Mouse (Mus musculus): ENCODE results near the gene Sgce. TPM values are rescaled to one million over a fixed set of nuclear protein-coding genes. Genes with fewer than 3 reads are reported as not detected.

The Sgce gene
- polyA plus RNA-seq, 1 experiment from 2014 or later = 72.9 TPM

DNA sequence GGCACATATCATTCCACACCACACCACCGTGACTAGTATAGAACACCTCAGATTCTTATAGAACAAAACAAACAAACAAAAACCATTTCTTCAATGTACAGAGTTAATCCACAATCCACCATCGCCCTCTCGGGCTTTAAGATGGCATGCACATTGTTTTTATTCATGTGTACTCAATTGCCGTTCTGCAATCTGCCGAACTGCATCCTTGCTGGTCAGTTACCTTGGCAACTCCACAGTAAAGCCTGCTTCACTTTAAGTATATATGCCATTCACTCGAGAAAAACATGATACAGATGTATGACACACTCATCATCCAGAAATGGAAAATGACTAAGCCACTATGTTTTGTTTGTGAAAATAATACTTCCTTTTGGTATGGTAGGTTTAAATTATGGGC is 24.9 kb downstream of the Sgce start:
- Histone ChIP-seq H3K9ac (no peak overlapping the region), H3K4me2 (replicated peaks) (no peak overlapping the region), H3K4me1 (peaks cover 9% of the 10 kb centered on the region; the same call in 1 of the 2 replicates), H3K27ac (replicated peaks) (no peak overlapping the region), H3K27me3 (no peaks in the 10 kb centered on the region), H3K9me3 (replicated peaks) (no peaks in the 10 kb centered on the region), H3K36me3 (no peaks in the 10 kb centered on the region), H3K4me3 (replicated peaks) (no peak overlapping the region)
- ATAC-seq (ENCODE audit: insufficient number of reproducible peaks, low FRiP score, low TSS enrichment, low read depth) = no peak
- WGBS = 49% methylated on average over 6 of the region's 6 CpGs

DNA sequence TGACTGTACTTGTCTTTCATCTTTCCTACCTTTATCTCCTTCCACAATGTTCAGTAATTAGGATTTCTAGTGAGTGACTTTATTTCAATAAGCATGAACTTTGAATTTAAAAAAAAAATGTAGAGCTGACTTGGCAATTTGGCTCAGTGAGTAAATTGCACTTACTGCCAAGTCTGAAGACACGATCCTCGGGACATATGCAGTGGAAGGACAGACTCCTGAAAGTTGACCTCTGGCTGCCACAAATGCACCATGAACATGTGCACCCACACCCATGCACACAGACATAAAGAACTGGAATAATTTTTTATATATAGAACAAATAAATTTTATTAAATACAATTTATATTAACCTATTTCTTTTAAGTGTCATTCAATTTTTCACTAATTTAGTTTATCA is 29.7 kb downstream of the Sgce start:
- Histone ChIP-seq H3K4me2 (replicated peaks) (no peak overlapping the region), H3K36me3 (no peaks in the 10 kb centered on the region; the same call in 1 of the 2 replicates), H3K4me1 (no peaks in the 10 kb centered on the region), H3K4me3 (replicated peaks) (no peak overlapping the region), H3K9me3 (replicated peaks) (no peaks in the 10 kb centered on the region), H3K9ac (no peak overlapping the region), H3K27me3 (no peaks in the 10 kb centered on the region), H3K27ac (replicated peaks) (no peak overlapping the region)
- no peak for ATAC-seq (ENCODE audit: insufficient number of reproducible peaks, low FRiP score, low TSS enrichment, low read depth)
- WGBS = 74% methylated on average over 2 of the region's 2 CpGs

DNA sequence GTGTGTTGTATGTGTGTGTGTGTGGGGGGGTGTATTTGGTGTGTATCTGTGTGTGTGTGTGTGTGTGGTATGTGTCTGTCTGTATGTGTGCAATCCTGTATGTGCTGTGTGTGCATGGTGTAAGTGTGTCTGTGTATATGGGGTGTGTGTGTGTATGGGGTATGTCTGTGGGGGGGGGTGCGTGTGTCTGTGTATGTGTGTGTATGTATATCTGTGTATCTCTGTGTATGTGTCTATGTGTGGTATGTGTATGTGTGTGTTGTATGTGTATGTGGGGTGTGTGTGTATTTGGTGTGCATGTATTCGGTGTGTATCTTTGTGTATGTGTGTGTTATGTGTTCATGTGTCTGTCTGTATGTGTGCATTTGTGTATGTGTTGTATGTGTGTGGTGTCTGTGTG is 30.8 kb downstream of the Sgce start:
- Histone ChIP-seq H3K4me3 (replicated peaks) (no peak overlapping the region), H3K9me3 (replicated peaks) (no peaks in the 10 kb centered on the region), H3K4me2 (replicated peaks) (no peak overlapping the region), H3K27ac (replicated peaks) (no peak overlapping the region), H3K4me1 (no peaks in the 10 kb centered on the region), H3K27me3 (no peaks in the 10 kb centered on the region), H3K9ac (no peak overlapping the region), H3K36me3 (no peaks in the 10 kb centered on the region; the same call in 1 of the 2 replicates)
- ATAC-seq (ENCODE audit: insufficient number of reproducible peaks, low FRiP score, low TSS enrichment, low read depth) = no peak
- WGBS = 100% methylated on average over 2 of the region's 2 CpGs

DNA sequence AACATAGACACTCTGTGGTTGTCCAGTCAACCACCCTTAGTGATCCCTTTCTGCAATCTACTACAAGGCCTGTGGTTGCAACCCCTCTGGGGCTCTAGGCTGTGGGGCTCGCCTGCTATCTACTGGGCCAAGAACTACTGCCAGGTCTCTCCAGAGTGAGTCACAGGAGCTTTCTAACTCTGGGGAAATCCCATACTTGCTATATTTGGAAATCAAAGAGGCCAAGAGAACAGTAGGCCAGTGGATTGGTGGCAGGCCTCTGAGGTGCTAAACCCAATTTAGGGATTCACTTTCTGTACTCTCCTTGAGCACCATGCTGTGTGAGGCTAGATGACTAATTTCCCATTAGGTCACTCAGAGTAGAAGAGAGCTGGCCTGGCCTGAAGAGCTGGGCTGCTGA is 38.0 kb downstream of the Sgce start:
- ATAC-seq (ENCODE audit: insufficient number of reproducible peaks, low FRiP score, low TSS enrichment, low read depth) = no peak; the same call in 1 of the 2 replicates
- 97% methylated on average over 1 of the region's 1 CpGs for WGBS
- H3K9me3 ChIP-seq (replicated peaks) = no peaks in the 10 kb centered on the region
- no peak overlapping the region for H3K27ac ChIP-seq (replicated peaks)
- H3K4me1 ChIP-seq = no peaks in the 10 kb centered on the region
- no peak overlapping the region for H3K4me3 ChIP-seq (replicated peaks)
- no peak overlapping the region for H3K9ac ChIP-seq
- peaks cover 3% of the 10 kb centered on the region; the same call in 1 of the 2 replicates for H3K36me3 ChIP-seq
- no peak overlapping the region for H3K4me2 ChIP-seq (replicated peaks)
- no peaks in the 10 kb centered on the region for H3K27me3 ChIP-seq

DNA sequence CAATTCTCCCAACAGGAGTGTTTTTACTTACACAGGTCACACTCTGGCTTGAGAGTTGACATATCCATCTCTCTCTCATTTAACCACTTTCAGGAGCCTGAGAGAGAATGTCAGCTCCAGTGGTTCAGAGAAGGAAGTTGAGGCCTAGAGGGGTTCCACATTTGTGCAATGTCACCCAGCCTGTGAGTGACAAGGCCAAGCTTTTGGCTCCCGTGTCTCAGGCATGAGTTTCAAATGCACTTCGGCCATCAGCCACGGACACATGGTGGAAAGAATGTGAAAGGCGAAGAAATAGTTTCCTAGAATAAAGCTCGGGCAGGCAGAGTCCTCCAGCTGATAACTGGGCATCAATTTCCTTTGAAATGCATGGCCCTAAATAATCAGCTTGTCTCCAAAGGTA is 40.6 kb downstream of the Sgce start:
- no peaks in the 10 kb centered on the region for H3K9me3 ChIP-seq (replicated peaks)
- 80% methylated on average over 5 of the region's 5 CpGs for WGBS
- H3K4me3 ChIP-seq (replicated peaks) = no peak overlapping the region
- H3K27ac ChIP-seq (replicated peaks) = no peak overlapping the region
- peaks cover 3% of the 10 kb centered on the region; the same call in 1 of the 2 replicates for H3K36me3 ChIP-seq
- no peak overlapping the region for H3K9ac ChIP-seq
- ATAC-seq (ENCODE audit: insufficient number of reproducible peaks, low FRiP score, low TSS enrichment, low read depth) = no peak
- H3K4me1 ChIP-seq = no peaks in the 10 kb centered on the region
- no peak overlapping the region for H3K4me2 ChIP-seq (replicated peaks)
- no peaks in the 10 kb centered on the region for H3K27me3 ChIP-seq

DNA sequence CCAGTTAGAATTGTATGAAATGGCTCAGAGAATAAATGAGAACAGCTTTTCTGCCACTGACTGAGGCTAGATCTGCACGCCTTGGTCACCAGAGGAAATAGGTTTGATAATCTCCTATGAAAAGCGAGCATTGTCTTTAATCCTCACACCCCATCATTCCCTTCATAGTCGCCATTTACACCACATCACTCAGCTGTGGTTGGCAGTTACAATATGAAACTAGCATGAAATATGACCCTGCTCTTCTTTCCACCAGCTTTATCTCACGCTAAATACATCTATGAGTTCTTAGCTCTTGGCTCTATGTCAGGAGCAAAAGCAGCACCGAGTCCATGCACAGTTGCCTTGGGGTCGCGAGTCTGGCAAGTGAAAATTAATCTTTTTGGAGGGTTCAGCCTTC is 43.1 kb downstream of the Sgce start:
- no peak overlapping the region for H3K4me3 ChIP-seq (replicated peaks)
- WGBS = 63% methylated on average over 7 of the region's 7 CpGs
- no peaks in the 10 kb centered on the region for H3K4me1 ChIP-seq
- no peak overlapping the region for H3K9ac ChIP-seq
- no peak; the same call in 1 of the 2 replicates for ATAC-seq (ENCODE audit: insufficient number of reproducible peaks, low FRiP score, low TSS enrichment, low read depth)
- H3K4me2 ChIP-seq (replicated peaks) = no peak overlapping the region
- no peak overlapping the region for H3K27ac ChIP-seq (replicated peaks)
- H3K9me3 ChIP-seq (replicated peaks) = no peaks in the 10 kb centered on the region
- H3K27me3 ChIP-seq = no peaks in the 10 kb centered on the region
- peaks cover 3% of the 10 kb centered on the region; the same call in 1 of the 2 replicates for H3K36me3 ChIP-seq

DNA sequence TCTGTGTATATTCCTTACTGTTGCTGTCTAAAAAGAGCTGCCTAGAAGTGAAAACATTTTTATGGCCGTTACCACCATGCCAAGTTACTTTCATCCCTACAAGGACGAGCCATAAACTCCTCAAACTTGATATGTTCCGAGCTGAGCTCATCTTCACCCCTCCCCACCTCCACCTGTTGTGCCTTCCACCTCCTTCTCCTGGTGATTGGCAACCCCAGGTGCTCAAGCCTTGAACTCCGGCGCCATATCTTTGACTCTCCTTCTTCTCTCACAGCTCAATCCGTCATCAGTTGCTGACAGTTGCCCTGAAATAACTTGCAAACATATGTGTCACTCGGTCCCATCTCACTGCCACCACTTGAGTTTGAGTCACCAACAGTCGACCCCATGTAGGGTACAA is 45.4 kb downstream of the Sgce start:
- Histone ChIP-seq H3K4me3 (replicated peaks) (no peak overlapping the region), H3K4me2 (replicated peaks) (no peak overlapping the region), H3K36me3 (peaks cover 3% of the 10 kb centered on the region; the same call in 1 of the 2 replicates), H3K9me3 (replicated peaks) (no peaks in the 10 kb centered on the region), H3K4me1 (no peaks in the 10 kb centered on the region), H3K27me3 (no peaks in the 10 kb centered on the region), H3K27ac (replicated peaks) (no peak overlapping the region), H3K9ac (no peak overlapping the region)
- no peak for ATAC-seq (ENCODE audit: insufficient number of reproducible peaks, low FRiP score, low TSS enrichment, low read depth)
- 78% methylated on average over 8 of the region's 8 CpGs for WGBS

DNA sequence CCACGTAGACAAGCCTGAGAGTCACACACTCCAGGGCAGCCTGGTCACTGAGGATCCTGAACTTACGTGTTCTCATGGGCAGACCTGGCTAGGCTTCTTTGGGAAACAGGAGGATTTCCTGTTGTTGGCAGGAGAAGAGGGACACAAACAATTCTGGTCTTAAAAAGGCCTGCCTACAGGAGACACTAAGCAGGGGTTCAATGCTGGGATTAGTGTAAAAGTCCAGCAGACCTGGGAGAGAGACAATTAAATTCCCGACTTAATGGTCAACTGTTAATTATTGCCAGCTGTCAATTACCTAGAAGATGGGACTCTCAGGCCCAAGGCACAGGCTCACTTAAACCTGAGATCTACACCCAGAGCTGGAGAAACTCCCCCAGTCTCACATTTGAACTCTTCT is 51.2 kb downstream of the Sgce start:
- no peaks in the 10 kb centered on the region for H3K27me3 ChIP-seq
- H3K9ac ChIP-seq = no peak overlapping the region
- no peak overlapping the region for H3K4me3 ChIP-seq (replicated peaks)
- H3K36me3 ChIP-seq = no peaks in the 10 kb centered on the region
- no peaks in the 10 kb centered on the region for H3K4me1 ChIP-seq
- H3K4me2 ChIP-seq (replicated peaks) = no peak overlapping the region
- H3K9me3 ChIP-seq (replicated peaks) = no peaks in the 10 kb centered on the region
- H3K27ac ChIP-seq (replicated peaks) = no peak overlapping the region
- ATAC-seq (ENCODE audit: insufficient number of reproducible peaks, low FRiP score, low TSS enrichment, low read depth) = no peak
- whole genome bisulfite sequencing = 53% methylated on average over 3 of the region's 3 CpGs

DNA sequence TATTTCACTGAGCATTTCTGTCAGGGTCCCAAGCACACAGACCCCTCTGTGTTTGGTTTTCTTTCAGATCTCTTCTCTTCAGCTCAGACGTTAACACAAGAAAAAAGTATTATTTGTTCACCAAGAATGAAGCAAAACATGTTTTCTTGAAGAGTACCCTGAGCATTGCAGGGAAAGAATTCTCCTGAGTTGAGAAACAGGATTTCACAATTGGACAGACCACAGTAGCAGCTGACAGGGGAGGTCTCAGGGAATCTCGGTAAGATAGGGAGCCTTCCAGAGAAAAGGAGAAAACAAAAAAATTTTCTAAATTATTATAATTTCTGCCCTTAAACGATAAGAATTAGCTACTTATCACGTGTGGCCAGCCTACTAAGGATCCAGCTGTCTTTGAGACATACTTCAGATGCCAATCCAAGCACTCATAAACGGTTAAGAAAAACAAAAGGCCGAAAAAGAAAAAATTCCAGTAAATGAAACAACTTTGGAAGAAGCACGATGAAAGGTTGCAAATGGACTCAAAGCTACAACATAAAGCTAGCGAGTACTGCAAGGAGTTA is 52.3 kb downstream of the Sgce start:
- H3K9ac ChIP-seq = no peak overlapping the region
- 49% methylated on average over 8 of the region's 8 CpGs for WGBS
- no peak for ATAC-seq (ENCODE audit: insufficient number of reproducible peaks, low FRiP score, low TSS enrichment, low read depth)

DNA sequence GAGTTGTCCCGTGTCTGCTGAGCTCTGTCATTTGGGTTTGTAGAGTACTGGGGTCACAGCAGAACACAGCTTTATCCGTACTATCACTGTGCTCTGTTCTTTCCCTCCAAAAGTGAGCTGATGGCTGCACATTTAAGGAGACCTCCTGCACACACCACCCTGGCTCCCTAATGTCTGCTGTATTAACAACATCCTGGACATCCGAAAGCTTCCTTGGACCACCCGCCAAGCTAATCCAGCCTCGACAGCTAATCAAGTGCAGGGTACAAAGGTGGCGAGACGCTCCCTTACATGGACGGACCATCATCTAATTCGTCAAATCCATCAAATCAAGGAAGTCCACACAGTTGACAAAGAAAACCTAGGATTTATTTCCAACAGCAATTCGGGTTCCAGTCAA is 53.5 kb downstream of the Sgce start:
- H3K4me2 ChIP-seq (replicated peaks) = no peak overlapping the region
- H3K9me3 ChIP-seq (replicated peaks) = no peaks in the 10 kb centered on the region
- no peaks in the 10 kb centered on the region for H3K36me3 ChIP-seq
- no peaks in the 10 kb centered on the region for H3K27me3 ChIP-seq
- no peak overlapping the region for H3K9ac ChIP-seq
- H3K4me3 ChIP-seq (replicated peaks) = no peak overlapping the region
- 54% methylated on average over 10 of the region's 10 CpGs for WGBS
- ATAC-seq (ENCODE audit: insufficient number of reproducible peaks, low FRiP score, low TSS enrichment, low read depth) = no peak
- H3K4me1 ChIP-seq = no peaks in the 10 kb centered on the region
- no peak overlapping the region for H3K27ac ChIP-seq (replicated peaks)

More for the DNA sequence above, 52.3 kb downstream of the Sgce start:
- H3K36me3 ChIP-seq = no peaks in the 10 kb centered on the region
- no peak overlapping the region for H3K4me2 ChIP-seq (replicated peaks)
- H3K4me1 ChIP-seq = no peaks in the 10 kb centered on the region
- H3K27ac ChIP-seq (replicated peaks) = no peak overlapping the region
- H3K27me3 ChIP-seq = no peaks in the 10 kb centered on the region
- H3K4me3 ChIP-seq (replicated peaks) = no peak overlapping the region
- H3K9me3 ChIP-seq (replicated peaks) = no peaks in the 10 kb centered on the region

DNA sequence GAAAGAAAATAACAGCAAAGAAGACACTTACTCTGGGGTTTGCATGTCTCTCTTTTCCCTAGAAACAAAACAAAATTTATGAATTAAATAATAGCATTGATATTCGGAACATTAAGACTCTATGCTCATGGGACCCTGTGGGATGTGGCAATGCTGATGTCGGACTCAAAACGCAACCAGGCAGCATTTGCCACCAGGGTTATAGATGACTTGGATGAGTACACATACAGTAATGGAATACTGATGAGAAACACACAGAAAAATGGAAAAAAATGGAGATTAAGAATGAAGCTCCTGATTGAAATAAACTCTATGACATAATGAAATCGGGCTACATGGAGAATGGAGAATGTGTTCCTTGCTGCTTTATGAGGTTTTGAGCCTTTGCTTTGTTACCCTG is 56.6 kb downstream of the Sgce start:
- H3K4me1 ChIP-seq = no peaks in the 10 kb centered on the region
- ATAC-seq (ENCODE audit: insufficient number of reproducible peaks, low FRiP score, low TSS enrichment, low read depth) = no peak
- no peaks in the 10 kb centered on the region for H3K9me3 ChIP-seq (replicated peaks)
- WGBS = 92% methylated on average over 4 of the region's 4 CpGs
- H3K27ac ChIP-seq (replicated peaks) = no peak overlapping the region
- no peak overlapping the region for H3K4me3 ChIP-seq (replicated peaks)
- no peaks in the 10 kb centered on the region for H3K36me3 ChIP-seq
- H3K9ac ChIP-seq = no peak overlapping the region
- H3K4me2 ChIP-seq (replicated peaks) = no peak overlapping the region
- H3K27me3 ChIP-seq = no peaks in the 10 kb centered on the region

DNA sequence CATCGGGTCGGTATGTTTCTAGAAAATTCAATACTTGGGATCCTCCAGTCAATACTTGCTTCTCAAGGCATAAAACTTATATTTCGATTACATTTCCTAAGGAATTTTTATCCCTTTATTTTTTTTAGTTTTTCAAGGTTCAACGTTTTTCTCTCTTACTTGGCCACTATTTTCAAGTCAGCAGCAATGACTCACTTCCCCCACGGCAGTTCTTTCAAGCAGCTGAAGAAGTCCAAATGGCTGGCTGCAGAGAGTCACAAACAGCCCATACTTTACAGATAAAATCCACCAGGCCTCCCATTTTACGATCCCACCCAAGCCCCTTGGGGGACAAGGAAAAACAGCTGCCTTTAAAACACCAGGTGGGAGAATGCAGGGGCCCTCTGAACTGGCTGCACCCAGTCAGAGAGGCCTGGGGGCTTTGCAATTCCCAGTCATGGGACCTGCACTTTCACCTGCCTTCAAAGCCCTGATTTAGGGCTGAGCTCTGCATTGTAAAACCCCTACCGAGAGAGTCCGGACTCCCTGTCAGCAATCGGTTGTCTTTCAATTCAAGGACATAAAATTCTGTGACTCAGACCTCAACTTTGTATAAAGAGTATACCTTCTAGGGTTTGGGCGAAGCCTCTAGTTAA is 62.2 kb downstream of the Sgce start:
- Histone ChIP-seq H3K4me2 (replicated peaks) (no peak overlapping the region), H3K9ac (no peak overlapping the region), H3K27ac (replicated peaks) (no peak overlapping the region), H3K4me3 (replicated peaks) (no peak overlapping the region), H3K4me1 (no peaks in the 10 kb centered on the region), H3K27me3 (no peaks in the 10 kb centered on the region), H3K36me3 (no peaks in the 10 kb centered on the region), H3K9me3 (replicated peaks) (no peaks in the 10 kb centered on the region)
- no peak for ATAC-seq (ENCODE audit: insufficient number of reproducible peaks, low FRiP score, low TSS enrichment, low read depth)
- 61% methylated on average over 10 of the region's 10 CpGs for WGBS

Data from embryonic facial prominence, embryonic 15.5 days (tissue).